Mouse (Mus musculus) intestine, embryonic 16.5 days (tissue): ENCODE data around the gene Tmem28. TPM values are rescaled to one million over a fixed set of nuclear protein-coding genes. Genes with fewer than 3 reads are reported as not detected.

Experiments
- ATAC-seq: fragments of 200-750 bp; cut with Nextera tagmentation; 2 replicates; pipeline ENCODE4 v1.8.0; 2017; ENCODE audit warnings: moderate TSS enrichment, moderate library complexity
- H3K27ac ChIP-seq: fragments of 300-500 bp; sonication (generic); 2 replicates; pipeline ENCODE4 v1.5.1; 2014; ENCODE audit warnings: mild to moderate bottlenecking, low read length
- H3K27me3 ChIP-seq: fragments of 300-500 bp; sonication (generic); replicated peaks from 2 replicates; pipeline ENCODE4 v1.6.1; 2014; ENCODE audit warnings: low read length, control low read depth, mixed read lengths; ENCODE audit not compliant: control insufficient read depth, insufficient read depth
- H3K36me3 ChIP-seq: fragments of 300-500 bp; sonication (generic); 2 replicates; pipeline ENCODE4 v1.6.1; 2014; ENCODE audit warnings: low read length, control low read depth; ENCODE audit not compliant: control insufficient read depth, insufficient read depth
- H3K4me1 ChIP-seq: fragments of 300-500 bp; sonication (generic); 2 replicates; pipeline ENCODE4 v1.6.1; 2014; ENCODE audit warnings: low read length, control low read depth, mixed read lengths; ENCODE audit not compliant: control insufficient read depth, insufficient read depth
- H3K4me2 ChIP-seq: fragments of 300-500 bp; sonication (generic); 2 replicates; pipeline ENCODE4 v1.6.1; 2014; ENCODE audit warnings: low read depth, low read length, control low read depth
- H3K4me3 ChIP-seq: fragments of 300-500 bp; sonication (generic); 2 replicates; pipeline ENCODE4 v1.5.1; 2014; ENCODE audit warnings: mild to moderate bottlenecking, low read length
- H3K9ac ChIP-seq: fragments of 300-500 bp; sonication (generic); 2 replicates; pipeline ENCODE4 v1.6.1; 2014; ENCODE audit warnings: low read depth, low read length
- H3K9me3 ChIP-seq: fragments of 300-500 bp; sonication (generic); 2 replicates; pipeline ENCODE4 v1.6.1; 2016; ENCODE audit warnings: low read length, control low read depth; ENCODE audit not compliant: control insufficient read depth
- WGBS: fragments of 180-500 bp; shearing (Covaris S2); extraction: QIAGEN DNeasy Blood & Tissue Kit; methylation state at CpG from one replicate; pipeline ENCODE4 v1.1.7; 2014; 5-methylcytosine and 5-hydroxymethylcytosine counted together
- polyA plus RNA-seq: library from polyadenylated mRNA; unstranded; fragments of >200 nt; fragmentation: Nextera tagmentation; extraction: Ambion mirVana; gene quantifications from 2 replicates; pipeline ENCODE4 v1.2.1, GENCODE M21; 2015

The Tmem28 gene
- polyA plus RNA-seq, 1 experiment from 2014 or later, result 0.06 TPM

GRCm38 (mm10) chrX:99872632-99873201 lies 51.9 kb downstream of the Tmem28 start:
- no peak overlapping the region for H3K9ac ChIP-seq
- H3K9me3 ChIP-seq, result no peaks in the 10 kb centered on the region
- 74% methylated on average over 3 of the region's 3 CpGs for WGBS
- H3K27ac ChIP-seq, result no peak overlapping the region
- H3K27me3 ChIP-seq, result peaks cover 3% of the 10 kb centered on the region; the same call in 1 of the 2 replicates
- no peak for ATAC-seq
- no peaks in the 10 kb centered on the region for H3K4me1 ChIP-seq
- H3K36me3 ChIP-seq, result no peaks in the 10 kb centered on the region
- H3K4me2 ChIP-seq, result no peak overlapping the region
- H3K4me3 ChIP-seq, result no peak overlapping the region

GRCm38 (mm10) chrX:99873259-99873919 lies 52.6 kb downstream of the Tmem28 start:
- 82% methylated on average over 2 of the region's 2 CpGs for WGBS
- ATAC-seq, result no peak
- Histone ChIP-seq H3K27ac (no peak overlapping the region), H3K4me2 (no peak overlapping the region), H3K4me1 (no peaks in the 10 kb centered on the region), H3K36me3 (no peaks in the 10 kb centered on the region), H3K4me3 (no peak overlapping the region), H3K9ac (no peak overlapping the region), H3K27me3 (peaks cover 3% of the 10 kb centered on the region; the same call in 1 of the 2 replicates), H3K9me3 (no peaks in the 10 kb centered on the region)

- no peaks in the 10 kb centered on the region for H3K4me1 ChIP-seq
- H3K9ac ChIP-seq, result no peak overlapping the region
- no peak overlapping the region for H3K4me2 ChIP-seq
- H3K9me3 ChIP-seq, result no peaks in the 10 kb centered on the region
- ATAC-seq, result no peak
- H3K27ac ChIP-seq, result no peak overlapping the region
- peaks cover 3% of the 10 kb centered on the region; the same call in 1 of the 2 replicates for H3K27me3 ChIP-seq
- no peaks in the 10 kb centered on the region for H3K36me3 ChIP-seq
- WGBS, result 41% methylated on average over 4 of the region's 4 CpGs
- H3K4me3 ChIP-seq, result no peak overlapping the region
These were observed 53.1 kb downstream of the Tmem28 start for GRCm38 (mm10) chrX:99873920-99874296.

- Histone ChIP-seq H3K4me3 (no peak overlapping the region), H3K27me3 (no peaks in the 10 kb centered on the region; the same call in 1 of the 2 replicates), H3K9me3 (no peaks in the 10 kb centered on the region), H3K27ac (no peak overlapping the region), H3K36me3 (no peaks in the 10 kb centered on the region), H3K9ac (no peak overlapping the region), H3K4me1 (no peaks in the 10 kb centered on the region), H3K4me2 (no peak overlapping the region)
- WGBS, result 80% methylated on average over 4 of the region's 4 CpGs
- no peak for ATAC-seq
These were observed 56.0 kb downstream of the Tmem28 start for GRCm38 (mm10) chrX:99876781-99877180.

GRCm38 (mm10) chrX:99883396-99883795 lies 62.6 kb downstream of the Tmem28 start:
- H3K4me1 ChIP-seq, result no peaks in the 10 kb centered on the region
- no peak overlapping the region for H3K4me2 ChIP-seq
- H3K9ac ChIP-seq, result no peak overlapping the region
- no peaks in the 10 kb centered on the region for H3K9me3 ChIP-seq
- no peaks in the 10 kb centered on the region for H3K36me3 ChIP-seq
- no peak overlapping the region for H3K27ac ChIP-seq
- no peak overlapping the region for H3K4me3 ChIP-seq
- 41% methylated on average over 2 of the region's 2 CpGs for WGBS
- ATAC-seq, result no peak
- H3K27me3 ChIP-seq, result no peaks in the 10 kb centered on the region

Other genes starting within 250 kb of the Tmem28 start
- gene Eda, start 154.6 kb downstream of the Tmem28 start, polyA plus RNA-seq, result 0.88 and 0.92 TPM in 2 replicates